Mouse (Mus musculus): ENCODE measurements around the gene Gja5. TPM values are rescaled to one million over a fixed set of nuclear protein-coding genes. Genes with fewer than 3 reads are reported as not detected.

Gene Gja5
- polyA plus RNA-seq, 1 experiment: 1.6 TPM

- no peak for TF ChIP-seq CTCF (IDR thresholded peaks at IDR 0.05; ENCODE audit: control insufficient read depth, insufficient read depth, low read length)
- TF ChIP-seq POLR2A (IDR thresholded peaks at IDR 0.05; ENCODE audit: borderline replicate concordance, control insufficient read depth, low read depth, low read length): peak; percentile 71
- Histone ChIP-seq H3K4me1 (ENCODE audit: control insufficient read depth, insufficient read depth, low read length) (no peaks in the 10 kb centered on the region; the same call in 1 of the 2 replicates), H3K4me3 (replicated peaks; ENCODE audit: control insufficient read depth, low read depth, low read length) (peak within 1 kb of the TSS; percentile 95), H3K27ac (ENCODE audit: control insufficient read depth, insufficient read depth, low read depth, low read length, poor library complexity) (peak within 1 kb of the TSS; percentile 1; the same call in 1 of the 2 replicates)
- WGBS: under 1% methylated on average over 40 of the region's 40 CpGs
Observed at GRCm38 (mm10) chr3:96904851-96905541, 503 bp downstream of the Gja5 start, which contains the start of gene Gpr89. Gene Gpr89 (minus strand): TSS chr3:96905346.

- TF ChIP-seq POLR2A (IDR thresholded peaks at IDR 0.05; ENCODE audit: borderline replicate concordance, control insufficient read depth, low read depth, low read length) (no peak), CTCF (IDR thresholded peaks at IDR 0.05; ENCODE audit: control insufficient read depth, insufficient read depth, low read length) (no peak)
- Histone ChIP-seq H3K27ac (ENCODE audit: control insufficient read depth, insufficient read depth, low read depth, low read length, poor library complexity) (no peak overlapping the region), H3K4me3 (replicated peaks; ENCODE audit: control insufficient read depth, low read depth, low read length) (peak overlapping the region; percentile 95), H3K4me1 (ENCODE audit: control insufficient read depth, insufficient read depth, low read length) (no peaks in the 10 kb centered on the region; the same call in 1 of the 2 replicates)
- WGBS: 37% methylated on average over 9 of the region's 9 CpGs
Observed at GRCm38 (mm10) chr3:96905592-96905991, 1.1 kb downstream of the Gja5 start.

- 69% methylated on average over 7 of the region's 7 CpGs for WGBS
- H3K4me3 ChIP-seq (replicated peaks; ENCODE audit: control insufficient read depth, low read depth, low read length): no peak overlapping the region
- TF ChIP-seq POLR2A (IDR thresholded peaks at IDR 0.05; ENCODE audit: borderline replicate concordance, control insufficient read depth, low read depth, low read length) (no peak), CTCF (IDR thresholded peaks at IDR 0.05; ENCODE audit: control insufficient read depth, insufficient read depth, low read length) (no peak)
- no peak overlapping the region for H3K27ac ChIP-seq (ENCODE audit: control insufficient read depth, insufficient read depth, low read depth, low read length, poor library complexity)
- H3K4me1 ChIP-seq (ENCODE audit: control insufficient read depth, insufficient read depth, low read length): no peaks in the 10 kb centered on the region
Observed at GRCm38 (mm10) chr3:96920991-96921390, 16.5 kb downstream of the Gja5 start.

GRCm38 (mm10) chr3:96924631-96925030, 20.1 kb downstream of the Gja5 start:
- Histone ChIP-seq H3K4me3 (replicated peaks; ENCODE audit: control insufficient read depth, low read depth, low read length) (no peak overlapping the region), H3K4me1 (ENCODE audit: control insufficient read depth, insufficient read depth, low read length) (no peaks in the 10 kb centered on the region), H3K27ac (ENCODE audit: control insufficient read depth, insufficient read depth, low read depth, low read length, poor library complexity) (no peak overlapping the region)
- TF ChIP-seq CTCF (IDR thresholded peaks at IDR 0.05; ENCODE audit: control insufficient read depth, insufficient read depth, low read length) (no peak), POLR2A (IDR thresholded peaks at IDR 0.05; ENCODE audit: borderline replicate concordance, control insufficient read depth, low read depth, low read length) (no peak)
- 71% methylated on average over 4 of the region's 4 CpGs for WGBS

- TF ChIP-seq POLR2A (IDR thresholded peaks at IDR 0.05; ENCODE audit: borderline replicate concordance, control insufficient read depth, low read depth, low read length) (no peak), CTCF (IDR thresholded peaks at IDR 0.05; ENCODE audit: control insufficient read depth, insufficient read depth, low read length) (no peak)
- no peak within 1 kb of the TSS for H3K4me3 ChIP-seq (replicated peaks; ENCODE audit: control insufficient read depth, low read depth, low read length)
- WGBS: 64% methylated on average over 6 of the region's 6 CpGs
- no peak within 1 kb of the TSS for H3K27ac ChIP-seq (ENCODE audit: control insufficient read depth, insufficient read depth, low read depth, low read length, poor library complexity)
- H3K4me1 ChIP-seq (ENCODE audit: control insufficient read depth, insufficient read depth, low read length): no peaks in the 10 kb centered on the region
Observed at GRCm38 (mm10) chr3:96925920-96926319, 21.4 kb downstream of the Gja5 start, which contains the start of gene Gja8. Gene Gja8 (minus strand): TSS chr3:96926020.

GRCm38 (mm10) chr3:96931261-96931681, 26.8 kb downstream of the Gja5 start:
- Histone ChIP-seq H3K4me1 (ENCODE audit: control insufficient read depth, insufficient read depth, low read length) (no peaks in the 10 kb centered on the region), H3K4me3 (replicated peaks; ENCODE audit: control insufficient read depth, low read depth, low read length) (no peak overlapping the region), H3K27ac (ENCODE audit: control insufficient read depth, insufficient read depth, low read depth, low read length, poor library complexity) (no peak overlapping the region)
- 63% methylated on average over 5 of the region's 5 CpGs for WGBS
- no peak for TF ChIP-seq POLR2A (IDR thresholded peaks at IDR 0.05; ENCODE audit: borderline replicate concordance, control insufficient read depth, low read depth, low read length)
- no peak for TF ChIP-seq CTCF (IDR thresholded peaks at IDR 0.05; ENCODE audit: control insufficient read depth, insufficient read depth, low read length)

GRCm38 (mm10) chr3:96936241-96936640, 31.7 kb downstream of the Gja5 start:
- WGBS: 5% methylated on average over 6 of the region's 6 CpGs
- no peak for TF ChIP-seq POLR2A (IDR thresholded peaks at IDR 0.05; ENCODE audit: borderline replicate concordance, control insufficient read depth, low read depth, low read length)
- peak; percentile 32; the same call in 1 of the 2 replicates for TF ChIP-seq CTCF (IDR thresholded peaks at IDR 0.05; ENCODE audit: control insufficient read depth, insufficient read depth, low read length)

GRCm38 (mm10) chr3:96937606-96938005, 33.1 kb downstream of the Gja5 start:
- TF ChIP-seq POLR2A (IDR thresholded peaks at IDR 0.05; ENCODE audit: borderline replicate concordance, control insufficient read depth, low read depth, low read length) (no peak), CTCF (IDR thresholded peaks at IDR 0.05; ENCODE audit: control insufficient read depth, insufficient read depth, low read length) (no peak)
- Histone ChIP-seq H3K27ac (ENCODE audit: control insufficient read depth, insufficient read depth, low read depth, low read length, poor library complexity) (no peak overlapping the region), H3K4me3 (replicated peaks; ENCODE audit: control insufficient read depth, low read depth, low read length) (no peak overlapping the region), H3K4me1 (ENCODE audit: control insufficient read depth, insufficient read depth, low read length) (no peaks in the 10 kb centered on the region)
- WGBS: 50% methylated on average over 5 of the region's 5 CpGs

More at GRCm38 (mm10) chr3:96936241-96936640, 31.7 kb downstream of the Gja5 start:
- no peak overlapping the region for H3K27ac ChIP-seq (ENCODE audit: control insufficient read depth, insufficient read depth, low read depth, low read length, poor library complexity)
- no peak overlapping the region for H3K4me3 ChIP-seq (replicated peaks; ENCODE audit: control insufficient read depth, low read depth, low read length)
- no peaks in the 10 kb centered on the region for H3K4me1 ChIP-seq (ENCODE audit: control insufficient read depth, insufficient read depth, low read length)

All from bone marrow, adult 2 months (tissue).